Mouse (Mus musculus): ENCODE results near the gene Ppm1b.
A peak's percentile ranks its signal among the peaks of the same experiment; 100 is the strongest.
"Not testable (repeated sequence)": the region's sequence is repeated elsewhere in the genome, so short reads cannot be mapped to it uniquely, and the experiment has no call there.

Ppm1b gene

DNA sequence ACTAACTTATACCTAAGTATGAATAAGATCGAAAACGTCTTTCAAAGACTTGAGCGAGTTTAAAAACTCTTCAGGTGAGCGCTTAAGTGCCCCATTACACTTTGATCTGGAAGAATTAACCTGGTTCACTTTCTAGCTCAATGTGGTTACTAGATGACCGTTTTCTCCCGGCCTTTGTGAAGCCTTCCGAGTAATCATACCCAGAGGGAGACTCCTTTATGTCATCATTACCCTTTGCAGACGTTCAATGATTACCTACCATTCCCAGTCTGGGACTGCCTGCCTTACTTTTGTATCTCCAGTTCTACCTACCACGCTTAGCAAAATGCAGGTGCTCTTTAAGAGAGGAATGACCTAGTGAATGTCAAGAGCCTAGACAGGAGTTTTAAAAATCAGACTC is at the start of gene Ppm1b:
TSS of gene Ppm1b (plus strand) at position 301 of the 400 bp plus-strand sequence.
- no peak for DNase-seq

DNA sequence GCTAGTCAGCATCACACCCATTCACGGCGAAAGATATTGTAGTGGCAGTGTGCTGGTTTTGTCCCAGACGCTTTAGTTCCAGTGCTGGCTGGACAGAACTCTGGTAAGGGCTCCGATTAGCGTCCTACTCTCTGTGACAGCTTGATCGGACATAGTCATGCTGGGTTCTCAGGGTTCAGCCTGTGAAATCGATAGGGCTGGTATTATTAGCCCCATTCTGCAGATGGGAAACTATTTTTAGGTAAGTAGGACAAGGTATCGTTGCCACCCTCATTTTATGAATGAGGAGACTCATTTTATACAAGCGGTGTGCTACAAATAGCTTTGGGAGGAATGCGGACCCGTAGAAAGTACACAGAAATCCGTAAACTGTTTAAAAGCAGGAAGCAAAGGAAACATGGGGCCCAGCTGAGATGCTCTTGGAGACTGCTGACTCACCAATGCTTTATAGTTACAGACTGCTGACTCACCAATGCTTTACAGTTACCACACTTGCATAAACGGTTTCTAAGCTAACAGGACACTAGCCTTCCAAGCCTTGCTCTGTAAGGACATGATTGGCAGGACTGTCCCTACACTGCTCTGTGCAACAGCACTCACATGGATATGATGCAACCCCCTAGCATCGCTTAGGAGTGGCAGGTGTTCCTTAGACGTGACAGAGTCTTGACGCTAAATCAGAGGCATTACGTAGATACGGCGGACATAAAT is 34.7 kb upstream of the Ppm1b start:
- no peak for DNase-seq

DNA sequence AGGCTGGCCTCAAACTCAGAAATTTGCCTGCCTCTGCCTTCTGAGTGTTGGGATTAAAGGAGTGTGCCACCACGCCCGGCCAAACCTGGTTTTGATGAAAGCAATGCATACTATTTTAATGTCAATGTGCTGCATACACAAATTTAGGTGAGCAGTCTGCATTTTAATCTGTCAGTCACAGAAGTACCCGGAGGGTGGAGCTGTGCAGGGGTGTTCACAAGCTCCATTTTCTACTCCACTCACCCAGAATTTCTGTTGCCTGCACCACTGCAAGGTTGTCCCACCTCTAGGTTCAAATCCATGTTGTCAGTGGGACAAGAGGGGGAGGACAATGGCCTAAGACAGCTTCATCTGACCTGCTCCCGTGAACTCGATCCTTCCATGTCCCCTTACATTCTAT is 31.8 kb upstream of the Ppm1b start:
- DNase-seq = no peak

DNA sequence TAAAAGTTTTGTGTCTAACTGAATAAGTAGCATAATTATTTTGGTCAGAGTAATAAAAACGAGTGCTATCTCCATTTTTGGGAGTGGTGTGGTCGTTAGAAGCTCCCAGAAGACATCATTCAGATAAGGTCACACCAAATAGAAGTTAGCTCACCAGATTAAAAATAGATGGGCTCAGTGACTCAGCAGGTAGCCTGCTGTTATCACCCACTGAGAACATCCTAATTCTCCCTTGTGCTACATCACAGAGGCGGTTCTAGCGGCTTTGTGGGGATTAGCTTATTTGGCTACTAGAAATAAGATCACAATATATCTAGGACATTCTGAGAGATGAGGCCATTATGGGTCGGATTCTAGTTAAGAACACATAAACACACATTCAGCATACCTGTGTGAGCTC is 30.3 kb upstream of the Ppm1b start:
- DNase-seq = no peak

DNA sequence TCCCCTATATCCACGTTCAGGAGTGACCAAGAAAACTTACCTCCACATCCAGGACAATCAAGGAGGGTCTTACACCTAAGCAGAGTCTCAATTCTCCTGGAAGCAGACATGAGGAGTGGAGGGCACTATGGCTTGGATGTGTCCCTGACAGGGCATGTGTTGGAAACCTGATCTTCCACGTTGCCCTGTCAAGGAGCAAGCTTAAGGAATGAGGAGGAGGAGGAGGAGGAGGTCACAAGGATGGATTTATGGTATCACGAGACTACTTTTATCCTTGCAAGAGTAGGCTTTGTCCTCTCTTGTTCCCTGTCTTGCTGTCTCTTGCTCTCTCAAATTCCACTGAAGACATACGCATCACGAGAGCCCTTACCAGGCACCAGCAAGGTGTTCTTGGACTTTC is 29.0 kb upstream of the Ppm1b start:
- DNase-seq = no peak

DNA sequence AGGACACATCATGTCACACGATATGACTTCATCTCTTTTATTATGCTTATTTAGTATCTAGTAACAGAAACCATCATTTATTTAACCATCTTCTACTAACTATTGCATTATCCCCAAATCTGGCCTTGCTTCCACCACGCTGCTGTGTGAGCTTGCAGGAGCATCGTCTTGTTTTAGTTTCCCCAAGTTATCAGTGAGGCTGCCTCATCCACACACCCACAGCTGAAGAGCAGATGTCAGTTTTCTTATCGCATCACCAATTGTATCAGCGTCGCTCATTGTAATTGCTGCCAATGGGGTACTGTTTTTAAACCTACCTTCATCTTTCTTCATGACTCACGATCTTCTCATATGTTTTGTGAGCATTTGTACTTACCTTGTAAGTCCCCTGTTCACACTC is 23.6 kb upstream of the Ppm1b start:
- no peak for DNase-seq

DNA sequence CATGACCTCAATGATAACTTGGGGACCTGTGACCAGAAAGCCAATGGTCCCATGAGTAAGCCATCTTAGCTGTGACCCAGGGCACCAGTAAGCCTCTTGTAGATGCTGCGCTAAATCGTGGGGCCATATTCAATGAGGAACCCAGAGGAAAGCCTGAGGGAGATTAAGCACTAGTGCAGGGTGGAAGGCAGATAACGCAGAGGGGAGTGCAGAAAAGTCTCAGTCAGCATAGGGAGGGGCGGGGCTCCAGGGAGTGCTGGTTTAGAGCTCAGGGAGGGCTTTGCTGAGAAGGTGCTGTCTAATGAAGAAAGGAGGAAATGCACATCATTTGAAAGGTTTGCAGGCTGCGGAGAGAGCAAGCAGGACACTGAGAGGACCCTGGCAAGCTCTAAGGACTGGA is 22.6 kb upstream of the Ppm1b start:
- no peak for DNase-seq

DNA sequence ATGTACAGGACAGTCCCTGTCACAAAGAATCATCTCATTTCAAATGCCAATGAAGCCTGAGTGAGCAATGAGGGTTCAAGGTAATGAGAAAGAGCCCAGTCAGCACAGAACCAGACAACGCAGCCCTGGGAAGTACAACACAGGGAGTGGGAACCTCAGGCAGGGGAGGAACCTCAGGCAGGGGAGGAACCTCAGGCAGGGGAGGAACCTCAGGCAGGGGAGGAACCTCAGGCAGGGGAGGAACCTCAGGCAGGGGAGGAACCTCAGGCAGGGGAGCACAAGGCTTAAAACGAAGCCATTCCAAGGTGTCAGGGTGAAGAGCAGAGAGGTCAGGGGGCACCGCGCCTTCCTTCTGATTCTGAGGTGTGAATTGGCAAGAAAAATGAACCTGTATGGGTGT is 20.9 kb upstream of the Ppm1b start:
- DNase-seq = not testable (repeated sequence)

DNA sequence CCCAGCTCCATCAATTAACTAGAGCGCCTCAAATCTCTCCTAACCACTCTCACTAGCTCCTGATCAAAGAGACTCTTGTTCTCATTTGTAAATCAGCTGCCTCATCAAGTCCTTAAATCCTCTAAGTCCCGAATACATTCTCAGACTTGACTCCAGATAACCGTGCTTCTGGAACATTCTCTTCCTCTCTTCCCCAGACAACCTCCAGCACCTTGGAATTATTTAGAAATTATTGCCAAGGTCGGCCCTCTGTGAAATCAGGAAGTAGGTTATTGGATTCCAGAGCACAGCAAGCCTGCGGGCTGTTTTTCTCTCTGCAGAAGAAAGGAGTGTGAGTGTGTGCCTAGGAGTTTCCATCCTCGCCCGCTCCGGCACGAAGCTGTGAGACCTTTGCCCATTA is 20.2 kb upstream of the Ppm1b start:
- no peak for DNase-seq

DNA sequence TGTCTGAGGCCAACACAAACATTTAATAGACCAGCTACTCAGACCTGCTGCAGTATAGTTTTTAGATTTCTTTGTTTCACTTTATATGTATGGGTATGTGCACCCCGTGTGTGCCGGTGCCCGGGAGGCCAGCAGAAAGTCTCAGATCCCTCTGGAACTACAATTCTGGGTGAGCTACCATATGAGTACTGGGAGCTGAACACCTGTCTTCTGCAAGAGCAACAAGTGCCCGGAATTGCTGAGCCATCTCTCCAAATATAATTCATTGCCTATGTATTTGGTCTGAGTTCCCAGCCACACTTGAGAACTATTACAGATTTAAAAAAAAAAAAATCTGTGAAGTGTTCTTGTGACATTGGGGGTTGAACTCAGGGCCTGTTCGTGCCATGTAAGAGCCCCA is 19.7 kb upstream of the Ppm1b start:
- no peak for DNase-seq

DNA sequence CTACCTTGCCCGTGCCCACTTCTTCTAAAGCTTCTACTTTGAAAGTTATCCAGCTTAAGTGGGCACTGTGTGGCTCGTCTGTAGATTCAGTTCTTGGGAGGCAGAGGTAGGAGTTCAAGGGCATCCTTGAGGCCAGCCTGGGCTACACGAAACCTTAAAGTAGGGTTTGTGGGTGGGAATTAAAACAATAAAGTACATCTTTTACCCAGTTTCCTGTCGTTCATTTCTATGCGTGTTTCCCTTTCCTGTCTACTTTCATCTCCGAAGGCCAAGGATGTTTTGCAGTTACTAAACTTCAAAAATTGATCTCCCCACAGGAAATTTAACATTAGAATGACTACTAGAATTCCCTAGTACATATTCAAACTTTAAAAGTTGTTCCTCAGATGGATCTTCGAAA is 19.3 kb upstream of the Ppm1b start:
- no peak for DNase-seq

DNA sequence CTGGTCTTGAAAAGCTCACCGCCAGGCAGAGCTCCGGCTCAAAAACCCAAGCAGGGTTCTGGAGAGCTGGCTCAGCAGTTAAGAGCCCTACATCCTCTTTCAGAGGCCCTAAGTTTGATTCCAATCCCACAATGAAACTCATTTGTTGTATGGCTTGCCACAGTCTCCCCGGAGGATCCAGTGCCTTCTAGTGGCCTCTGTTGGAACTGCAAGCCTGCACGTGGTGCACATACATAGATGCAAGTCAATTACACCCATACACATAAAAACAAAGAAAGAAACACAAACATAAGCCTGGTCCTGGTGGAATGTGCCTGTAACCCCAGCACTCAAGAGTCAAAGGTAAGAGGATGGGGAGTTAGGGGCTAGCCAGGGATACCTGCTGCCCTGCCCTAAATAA is 18.3 kb upstream of the Ppm1b start:
- no peak for DNase-seq

DNA sequence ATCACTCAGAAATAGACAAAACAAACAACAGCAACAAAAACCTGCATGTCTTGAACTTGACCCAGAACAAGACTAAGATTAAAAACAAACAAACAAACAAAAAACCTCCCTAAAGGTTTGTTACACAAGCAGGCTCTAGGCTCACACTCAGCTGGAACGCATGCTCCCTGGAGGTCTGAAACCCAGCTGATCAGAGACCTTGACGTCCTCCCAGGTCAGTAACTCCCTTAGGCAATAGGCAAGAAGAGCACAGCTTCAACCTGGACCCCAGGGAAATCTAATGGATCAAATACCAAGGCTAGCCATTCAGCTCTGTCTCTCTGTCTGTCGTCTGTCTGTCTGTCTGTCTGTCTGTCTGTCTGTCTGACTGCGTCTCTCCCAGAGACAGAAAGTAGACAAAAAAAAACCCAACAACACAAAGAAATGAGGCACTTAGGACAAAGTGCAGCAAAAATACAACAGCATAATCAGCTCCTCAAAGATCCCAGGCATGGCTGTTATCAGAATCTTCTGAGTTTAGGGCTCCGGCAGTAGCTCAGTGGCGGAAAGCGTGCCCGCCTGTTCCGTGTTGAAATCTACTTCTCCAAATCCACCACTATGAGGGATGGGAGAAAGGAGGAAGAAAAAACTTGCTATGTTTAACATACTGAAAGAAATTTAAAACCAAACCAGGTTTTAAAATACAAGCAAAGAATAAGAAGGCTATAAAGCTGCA is 16.4 kb upstream of the Ppm1b start:
- DNase-seq = no peak

DNA sequence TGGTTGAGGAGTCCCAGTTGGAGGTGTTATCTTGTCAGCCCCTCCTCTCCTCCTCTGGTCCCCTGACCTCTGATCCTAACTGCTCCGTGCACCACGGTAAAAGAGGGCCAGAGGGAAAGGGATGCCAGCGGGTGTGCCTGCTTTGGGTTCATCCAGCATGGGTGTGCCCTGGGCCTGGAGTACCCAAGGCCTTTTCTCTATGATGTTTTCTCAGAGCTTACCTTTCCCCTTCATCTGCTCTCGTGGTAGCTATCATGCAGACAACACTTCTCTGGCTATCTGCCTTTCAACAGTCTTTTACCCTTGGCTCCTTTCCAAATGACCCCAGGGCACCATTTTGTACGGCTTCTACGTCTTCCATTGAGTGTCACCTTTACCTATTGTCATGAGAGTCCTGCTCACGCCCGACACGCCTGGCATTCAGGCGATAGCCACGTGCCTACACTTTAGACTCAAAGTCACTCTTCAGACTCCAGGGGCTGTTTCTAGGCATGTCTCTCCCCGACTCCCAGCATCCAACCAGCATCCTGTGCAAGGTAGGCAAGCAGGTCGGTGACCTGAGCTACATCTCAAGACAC is 15.2 kb upstream of the Ppm1b start:
- DNase-seq = no peak

DNA sequence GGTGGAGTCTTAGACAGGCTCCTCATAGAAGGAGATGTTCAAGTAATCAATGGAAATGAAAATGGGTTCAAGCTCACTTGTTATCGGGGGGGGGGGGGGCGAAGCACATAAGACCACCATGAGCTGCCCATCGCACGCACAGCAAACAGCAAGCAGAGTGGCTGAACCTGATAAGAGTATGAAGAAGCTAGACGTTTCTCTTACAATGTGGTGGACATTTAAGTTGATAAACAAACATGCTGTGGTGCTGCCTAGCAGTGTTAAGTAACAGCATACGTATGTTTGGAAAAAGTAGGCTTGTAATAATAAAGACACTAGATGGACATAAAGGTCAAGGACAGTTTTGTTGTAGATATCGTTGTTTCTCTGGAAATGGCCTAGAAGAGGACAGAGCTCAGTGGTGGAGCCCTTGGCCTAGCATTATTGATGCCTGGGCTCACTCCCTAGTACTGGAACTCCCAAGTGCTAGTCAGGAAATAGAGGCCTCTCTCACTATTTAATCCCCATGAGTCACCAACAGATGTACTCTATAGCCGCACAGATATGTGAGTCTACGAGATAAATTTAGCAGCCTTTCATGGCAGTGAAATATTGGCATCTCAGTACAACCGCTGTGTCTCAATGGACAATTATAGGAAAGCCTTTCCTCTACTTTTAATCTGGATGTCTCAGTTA is 14.0 kb upstream of the Ppm1b start:
- DNase-seq = no peak

DNA sequence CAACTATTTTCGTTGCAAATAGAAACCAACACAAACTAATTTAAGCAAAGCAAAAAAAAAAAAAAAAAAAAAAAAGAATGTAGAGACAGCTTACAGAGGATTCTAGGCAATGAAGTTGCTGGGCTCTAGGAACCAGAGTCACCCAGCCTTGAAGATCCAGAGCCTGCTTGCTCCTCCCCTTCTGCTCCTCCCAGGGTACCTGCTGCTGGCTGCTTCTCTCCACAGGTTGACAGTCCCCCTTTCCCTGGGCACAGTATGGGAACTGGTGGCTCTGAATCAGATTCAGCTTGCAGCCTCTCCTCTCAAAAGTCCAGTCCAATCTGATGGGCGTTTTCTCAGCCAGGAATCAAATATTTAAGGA is 13.5 kb upstream of the Ppm1b start:
- no peak for DNase-seq

DNA sequence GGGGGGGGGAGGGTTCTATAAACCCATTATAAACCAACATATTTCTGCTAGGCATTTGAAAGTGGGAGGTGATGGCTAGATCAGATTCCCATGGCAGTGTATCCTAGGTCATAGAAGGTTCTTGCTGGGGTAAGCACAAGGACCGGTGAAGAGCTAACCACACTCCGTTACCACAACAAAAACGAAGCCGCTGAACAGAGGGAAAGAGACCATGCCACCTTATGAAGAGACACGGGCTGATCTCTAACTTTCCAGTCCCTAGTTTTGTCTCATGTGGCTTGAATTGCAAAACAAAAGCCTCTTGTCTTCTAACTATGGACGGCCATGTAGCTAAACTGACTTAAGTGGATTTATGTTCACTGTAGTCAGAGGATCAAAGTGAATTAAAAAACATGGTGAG is 12.2 kb upstream of the Ppm1b start:
- DNase-seq = no peak

DNA sequence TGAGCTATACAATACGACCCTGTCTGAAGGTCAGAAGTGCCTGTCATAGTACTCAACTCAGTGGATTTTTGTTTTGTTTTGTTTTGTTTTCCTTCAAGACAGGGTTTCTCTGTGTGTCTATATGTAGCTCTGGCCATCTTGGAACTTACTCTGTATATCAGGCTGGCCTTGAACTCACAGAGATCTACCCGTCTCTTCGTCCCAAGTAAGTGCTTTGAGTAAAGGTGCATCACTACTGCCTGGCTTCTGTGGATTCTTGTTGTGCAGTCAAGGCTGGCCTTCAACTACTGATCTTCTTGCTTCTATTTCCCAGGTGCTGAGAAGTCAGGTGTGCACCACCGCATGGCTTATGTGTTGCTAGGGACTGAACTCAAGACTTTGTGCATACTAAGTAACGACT is 4.0 kb upstream of the Ppm1b start:
- no peak for DNase-seq

DNA sequence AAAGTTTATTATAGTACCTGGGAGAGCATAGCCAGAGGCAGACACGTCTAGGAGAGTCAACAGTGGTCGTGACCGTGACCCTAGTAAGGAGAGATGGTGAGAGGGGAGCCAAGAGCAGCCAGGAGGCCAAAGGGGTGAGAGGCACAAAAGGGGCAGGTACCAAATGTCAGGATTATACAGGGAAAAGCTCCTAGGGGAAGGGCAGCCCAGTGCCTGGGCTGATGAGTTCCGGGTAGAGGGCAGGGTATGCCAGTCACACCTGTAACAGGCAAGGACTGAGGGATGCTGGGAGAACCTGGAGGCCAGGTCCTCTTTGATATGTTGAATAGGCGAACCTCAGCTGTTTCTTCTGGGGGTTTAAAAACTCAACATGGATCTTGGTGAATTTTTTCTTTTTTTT is 2.8 kb upstream of the Ppm1b start:
- no peak for DNase-seq

DNA sequence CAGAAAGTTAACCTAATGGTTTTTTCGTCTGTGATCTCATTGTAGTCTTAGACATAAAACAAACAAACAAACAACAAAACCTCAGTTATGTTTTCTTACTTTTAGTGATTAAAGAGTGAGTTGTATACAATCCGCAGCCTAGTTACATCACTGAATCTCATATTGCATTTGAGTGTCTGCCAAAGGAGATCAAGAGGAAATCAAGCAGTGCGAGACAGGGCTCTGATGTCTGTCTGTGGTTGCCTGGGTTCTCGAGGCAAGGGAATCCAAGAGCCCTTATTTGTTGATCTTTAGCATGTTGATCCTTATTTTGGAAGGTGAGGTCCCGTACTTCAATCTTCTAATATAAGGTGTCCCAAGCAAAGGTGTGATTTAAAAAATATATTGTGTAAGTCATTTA is 1.7 kb upstream of the Ppm1b start:
- DNase-seq = no peak

DNA sequence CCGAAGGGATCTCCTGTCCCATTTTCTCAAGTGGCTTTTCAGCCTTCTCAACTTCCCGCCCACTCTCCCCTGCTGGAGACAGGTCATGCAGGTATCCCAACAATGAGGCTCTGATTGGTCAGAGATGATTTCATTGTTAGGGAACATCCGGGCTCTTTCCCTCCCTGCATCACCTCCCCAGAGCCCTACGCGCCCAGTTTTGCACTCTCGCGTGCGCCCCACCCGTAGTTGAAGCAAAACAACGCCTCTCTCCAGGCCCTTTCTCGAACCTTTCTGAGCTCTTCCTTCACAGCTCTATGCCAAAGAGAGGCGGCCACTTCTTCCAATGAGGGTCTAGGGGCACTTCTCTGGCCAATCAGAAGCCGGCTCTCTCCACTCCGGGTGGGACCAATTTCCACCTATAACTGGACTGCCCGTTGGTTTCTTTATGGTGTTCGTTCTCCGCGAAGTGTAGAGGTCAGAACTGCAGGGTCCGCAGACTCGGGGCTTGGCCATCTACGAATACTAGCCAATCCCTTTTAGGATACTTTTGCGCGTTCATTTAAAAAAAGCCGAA is 468 bp downstream of the Ppm1b start:
- peak; percentile 91 to 94 for DNase-seq

DNA sequence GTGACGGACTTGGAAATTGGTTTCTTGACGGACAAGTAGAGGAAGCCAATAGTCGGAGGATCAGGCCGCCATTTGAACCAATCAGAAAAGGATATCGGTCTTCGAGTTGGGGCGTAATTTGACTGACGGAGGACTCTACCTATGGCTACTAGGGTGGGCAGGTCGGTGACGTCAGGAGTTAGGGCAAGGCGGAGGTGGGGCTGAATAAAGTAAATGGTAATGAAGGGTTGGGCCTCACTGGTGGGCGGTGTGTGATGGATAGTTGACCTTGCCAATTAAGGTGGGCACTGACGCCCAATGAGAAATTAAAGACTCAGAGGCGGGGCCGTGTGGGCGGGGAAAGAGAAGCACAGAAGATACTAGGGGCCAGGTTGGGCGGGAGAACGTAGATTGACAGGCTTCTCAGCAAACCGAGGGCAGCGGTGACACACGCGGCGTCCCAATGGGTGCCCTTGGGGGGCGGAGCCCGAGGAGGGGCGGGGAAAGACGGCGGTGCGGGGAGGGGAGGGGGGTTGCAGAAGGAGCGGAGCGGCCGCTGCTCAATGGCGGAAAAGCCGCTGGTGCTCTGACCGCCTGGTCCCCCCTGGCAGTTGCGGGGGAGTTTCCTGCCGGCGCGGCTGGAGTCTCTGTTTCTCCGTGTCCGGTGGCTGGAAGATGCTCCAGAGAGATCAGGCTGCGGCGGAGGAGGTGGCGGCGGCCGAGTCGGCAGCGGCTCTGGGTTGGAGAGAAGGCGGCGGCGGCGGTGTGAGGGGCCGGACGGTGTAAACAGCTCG is 1.1 kb downstream of the Ppm1b start:
- DNase-seq = peak; percentile 100

DNA sequence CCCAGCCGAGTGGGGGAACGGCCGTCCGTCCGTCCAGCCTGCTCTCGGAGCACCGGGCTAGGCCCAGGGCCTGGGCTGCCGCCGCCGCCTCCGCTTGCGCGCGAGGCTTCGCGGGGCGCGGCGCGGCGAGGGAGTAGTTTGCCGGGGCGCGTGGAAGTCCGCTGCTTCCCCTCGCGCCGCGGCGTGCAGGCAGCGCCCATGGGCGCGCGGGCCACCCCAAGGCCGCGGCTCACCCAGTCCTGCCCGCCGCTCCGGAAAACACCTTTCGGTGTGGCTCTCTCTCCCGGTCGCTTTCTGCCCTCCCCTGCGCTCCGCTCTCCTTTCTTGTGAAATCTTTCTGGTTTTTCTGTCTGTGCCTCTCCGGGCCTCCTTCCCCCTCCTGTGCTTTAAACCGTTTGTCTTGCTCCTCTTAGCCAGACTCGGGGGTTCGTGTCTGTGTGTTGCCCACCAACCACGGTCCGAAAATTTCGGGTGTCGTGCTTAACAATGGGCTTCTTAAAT is 1.9 kb downstream of the Ppm1b start:
- DNase-seq = no peak
